Mouse (Mus musculus) urinary bladder, adult 18-20 months (tissue): ENCODE results near the gene Nxn.

Experiments used
- DNase-seq, 2 experiments: peaks; one replicate each; pipeline ENCODE4 v3.0.0; 2022; ENCODE audit warnings: low spot score in 2 of 2, mixed read lengths in 2 of 2

Nxn gene

DNA sequence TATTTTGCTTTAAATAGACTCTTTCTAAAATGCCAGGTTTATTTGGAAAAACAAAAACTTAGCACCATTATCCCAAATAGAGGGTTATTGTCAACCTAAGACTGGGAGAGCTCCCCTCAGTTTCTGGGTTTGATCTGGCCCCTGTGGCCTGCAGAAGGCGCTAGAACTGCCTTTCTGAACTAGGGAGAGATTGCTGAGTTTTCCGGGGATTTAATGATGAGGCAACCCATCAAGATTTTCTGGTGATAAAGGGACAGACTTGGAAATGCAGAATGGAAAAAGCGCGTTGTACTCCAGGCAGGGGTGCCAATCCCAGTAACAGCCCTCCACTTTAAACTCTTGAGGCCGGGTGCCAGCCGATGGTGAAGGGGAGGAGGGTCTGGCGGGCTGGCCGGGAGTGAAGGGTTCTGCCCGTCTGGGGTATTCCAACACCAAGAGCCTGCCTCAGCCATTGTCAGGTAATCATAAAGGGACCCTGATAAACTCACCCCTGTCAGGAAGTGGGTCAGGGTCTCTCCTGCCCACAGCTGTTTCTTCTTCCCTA, 100.4 kb downstream of the Nxn start:
- no peak for DNase-seq

DNA sequence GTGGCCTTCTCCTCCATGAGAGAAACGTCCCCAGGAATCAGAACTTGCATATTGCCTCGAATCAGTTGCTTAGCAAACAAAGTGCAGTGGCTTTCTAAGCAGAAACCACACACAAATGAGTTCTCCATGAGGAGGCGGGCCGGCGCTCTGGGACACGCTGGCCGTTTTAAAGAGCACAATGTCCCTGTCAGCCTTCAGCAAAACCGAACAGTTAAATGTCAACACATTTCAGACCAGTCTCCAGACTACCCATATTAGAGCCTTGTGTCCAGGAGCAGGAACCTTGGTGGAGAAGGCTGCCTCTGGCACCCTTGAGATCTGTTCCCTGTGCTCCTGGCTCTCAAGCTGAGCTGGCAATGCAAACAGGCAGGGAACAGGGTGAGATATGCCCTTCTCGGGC, 101.7 kb downstream of the Nxn start:
- DNase-seq = no peak

DNA sequence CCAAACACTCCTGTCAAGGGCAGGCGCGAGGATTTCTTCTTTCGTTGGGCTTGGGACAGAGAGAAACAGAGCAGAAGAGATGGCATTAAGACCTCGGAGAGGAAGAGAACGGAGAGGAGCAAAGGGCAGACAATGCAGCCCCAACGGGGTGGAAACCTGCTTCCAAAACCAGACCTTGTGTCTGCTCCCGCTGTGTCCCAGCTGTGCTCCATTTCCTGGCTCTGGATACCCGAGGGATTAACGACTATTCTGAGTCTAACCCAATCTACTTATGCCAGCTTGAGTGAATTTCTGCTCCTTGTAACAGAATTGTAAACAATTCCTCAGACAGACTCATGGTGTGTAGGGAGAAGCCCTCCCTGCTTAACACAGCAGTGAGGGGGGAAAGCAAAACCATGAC, 104.1 kb downstream of the Nxn start:
- no peak for DNase-seq

DNA sequence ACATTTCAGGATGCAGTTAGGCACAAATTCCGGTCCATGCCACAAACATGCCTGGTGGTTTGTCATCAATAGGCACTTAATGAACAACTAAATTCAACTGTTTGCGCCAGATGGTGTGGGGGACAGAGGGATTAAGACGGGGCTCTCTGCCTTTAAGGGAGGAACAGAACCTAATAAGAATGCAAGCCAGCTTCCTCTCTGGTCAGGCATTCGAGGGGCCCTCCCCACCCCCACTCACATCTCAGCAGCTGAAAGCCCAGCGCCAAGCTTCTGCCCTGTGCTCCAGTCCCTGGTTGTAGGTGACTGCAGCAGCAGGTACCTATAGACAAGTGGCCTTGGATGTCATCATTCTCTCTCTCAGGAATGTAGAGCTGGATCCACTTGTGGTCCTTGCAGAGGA, 104.9 kb downstream of the Nxn start:
- DNase-seq = no peak

DNA sequence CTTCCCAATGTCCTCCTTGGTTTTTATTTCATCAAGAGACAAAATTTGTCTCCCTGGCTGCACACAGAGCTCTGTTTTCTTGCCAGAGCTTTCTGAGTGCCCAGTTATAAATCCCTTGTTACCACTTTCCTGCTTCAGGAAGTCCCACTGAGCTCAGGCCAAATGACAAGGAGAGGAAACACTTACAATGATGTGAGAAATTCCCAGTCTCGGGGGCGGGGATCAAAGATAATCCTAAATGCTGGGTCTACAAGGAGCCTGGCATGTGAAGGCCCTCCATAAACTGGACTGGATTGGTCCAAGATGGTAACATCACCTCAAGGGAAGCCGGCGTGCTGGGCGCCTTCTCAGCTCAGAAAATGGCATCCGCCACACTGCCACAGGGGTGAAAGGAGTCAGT, 106.1 kb downstream of the Nxn start:
- no peak for DNase-seq

DNA sequence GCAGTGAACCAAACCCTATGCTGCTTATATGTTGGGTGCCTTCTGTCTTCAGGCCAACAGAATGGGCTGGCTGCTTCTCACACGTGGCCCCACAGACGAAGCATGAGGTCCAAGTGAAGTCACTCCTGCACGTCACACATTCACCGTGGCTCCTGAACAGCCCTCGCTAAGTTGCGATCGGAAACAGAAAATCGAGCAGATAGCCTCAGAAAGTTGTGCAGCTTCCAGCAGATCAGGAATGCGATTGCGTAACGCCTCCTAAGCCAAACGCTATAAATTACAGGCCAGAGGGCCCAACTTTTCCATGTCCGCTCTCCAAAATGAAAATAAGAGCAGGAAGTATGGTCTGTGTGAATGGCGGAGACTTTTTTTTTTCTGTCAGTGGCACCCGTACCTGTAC, 106.5 kb downstream of the Nxn start:
- peak in 1 of 2 experiments; percentile 73 for DNase-seq

DNA sequence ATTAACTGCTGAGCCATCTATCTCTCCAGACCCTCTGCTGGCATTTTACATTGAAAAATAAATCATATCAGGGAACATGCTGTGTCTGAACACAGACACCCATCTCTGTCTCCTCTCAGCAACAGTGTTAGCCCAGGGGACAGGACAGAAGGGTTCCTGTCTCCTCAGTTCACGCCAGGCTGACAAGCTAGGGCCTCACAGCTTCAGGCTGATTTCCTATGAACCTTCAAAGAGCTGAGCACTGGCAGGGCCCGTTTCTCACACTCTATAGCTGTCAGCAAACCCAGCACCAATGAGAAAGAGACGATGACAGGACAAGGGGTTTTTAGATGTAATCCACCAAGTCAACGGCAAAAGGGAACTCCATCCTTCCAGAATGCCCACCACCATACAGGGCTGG, 107.0 kb downstream of the Nxn start:
- no peak for DNase-seq

DNA sequence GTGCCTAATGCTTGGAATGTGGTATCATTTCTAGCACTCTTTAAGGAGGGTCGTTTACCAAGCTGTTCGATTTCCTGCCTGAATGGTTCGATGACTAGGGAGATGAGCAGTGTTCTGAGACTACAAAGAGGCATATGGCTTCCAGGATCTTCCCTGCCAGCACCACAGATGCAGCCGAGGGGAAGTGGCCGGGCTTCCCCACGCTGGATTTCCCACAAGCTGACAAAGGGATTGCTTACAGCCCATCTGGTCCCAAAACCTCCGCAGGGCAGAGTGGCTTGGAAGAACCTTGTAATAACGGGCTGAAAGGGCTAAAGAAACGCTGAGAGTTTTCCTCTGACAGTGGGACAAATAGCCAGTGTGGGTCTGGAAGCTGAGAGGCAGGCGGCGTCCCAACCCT, 108.6 kb downstream of the Nxn start:
- no peak for DNase-seq

DNA sequence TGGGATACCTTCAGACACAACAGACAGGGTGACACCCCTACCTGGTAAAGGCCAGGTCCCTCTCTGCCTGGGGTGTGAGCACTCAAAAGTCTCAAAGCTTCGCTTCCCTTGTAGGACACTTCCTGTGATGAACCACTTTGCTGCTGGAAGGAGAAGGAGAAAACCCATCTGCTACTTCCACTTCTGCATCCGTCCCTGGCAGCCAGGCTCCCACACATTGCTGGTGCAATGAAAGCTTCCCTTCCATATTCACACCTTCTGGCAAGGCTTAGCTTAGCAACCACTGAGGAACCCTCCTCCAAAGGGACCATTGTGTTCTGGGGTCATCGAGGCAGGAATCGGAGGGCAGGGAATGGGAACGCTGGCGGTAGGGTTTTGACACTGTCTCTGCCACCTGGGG, 110.3 kb downstream of the Nxn start:
- no peak for DNase-seq

DNA sequence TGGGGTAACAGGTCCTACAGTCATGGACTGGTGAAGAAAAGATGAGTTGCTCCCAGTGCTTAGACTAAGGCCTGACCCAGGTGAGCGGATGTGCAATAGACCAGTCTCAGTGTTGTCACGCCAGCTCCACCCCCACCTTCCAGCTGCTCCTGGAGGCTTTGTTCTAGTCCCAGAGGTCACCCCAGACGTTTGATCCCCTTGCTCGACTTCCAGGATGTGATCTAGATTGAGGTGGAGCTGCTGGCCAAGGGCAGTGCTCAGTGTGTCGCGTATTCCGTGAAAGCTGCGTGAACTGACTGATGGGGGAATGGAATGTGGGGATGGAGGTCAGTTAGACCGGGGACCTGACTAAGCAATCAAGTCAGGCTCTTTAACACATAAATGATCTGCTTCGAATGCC, 111.6 kb downstream of the Nxn start:
- DNase-seq = no peak

DNA sequence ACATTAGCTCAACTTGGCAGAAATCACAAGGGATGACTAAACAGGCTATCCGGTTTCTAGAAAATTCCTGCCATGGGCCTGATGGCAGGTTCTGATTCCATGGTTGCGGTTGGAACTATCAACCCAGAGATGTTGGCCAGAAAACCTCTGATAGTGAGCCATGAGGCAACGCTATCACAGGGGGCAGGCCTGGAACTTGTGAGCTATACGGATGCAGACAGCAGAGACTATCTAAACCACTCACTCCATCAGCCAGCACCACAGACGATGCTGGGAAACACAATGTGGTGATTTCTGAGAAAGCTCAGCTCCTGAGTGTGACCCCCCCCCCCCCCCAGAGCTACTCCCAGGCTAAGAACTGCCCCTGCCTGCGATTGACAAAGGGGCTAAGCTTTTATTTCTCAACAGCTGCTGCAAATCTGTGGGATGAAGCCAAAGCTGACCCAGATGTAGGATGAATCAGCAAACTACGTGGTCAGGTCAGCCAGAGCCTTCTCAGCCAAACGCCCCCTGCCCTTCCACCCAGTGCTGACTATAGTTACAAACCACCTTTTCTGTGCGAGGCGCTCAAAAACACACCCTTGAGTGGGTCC, 112.3 kb downstream of the Nxn start:
- no peak for DNase-seq

DNA sequence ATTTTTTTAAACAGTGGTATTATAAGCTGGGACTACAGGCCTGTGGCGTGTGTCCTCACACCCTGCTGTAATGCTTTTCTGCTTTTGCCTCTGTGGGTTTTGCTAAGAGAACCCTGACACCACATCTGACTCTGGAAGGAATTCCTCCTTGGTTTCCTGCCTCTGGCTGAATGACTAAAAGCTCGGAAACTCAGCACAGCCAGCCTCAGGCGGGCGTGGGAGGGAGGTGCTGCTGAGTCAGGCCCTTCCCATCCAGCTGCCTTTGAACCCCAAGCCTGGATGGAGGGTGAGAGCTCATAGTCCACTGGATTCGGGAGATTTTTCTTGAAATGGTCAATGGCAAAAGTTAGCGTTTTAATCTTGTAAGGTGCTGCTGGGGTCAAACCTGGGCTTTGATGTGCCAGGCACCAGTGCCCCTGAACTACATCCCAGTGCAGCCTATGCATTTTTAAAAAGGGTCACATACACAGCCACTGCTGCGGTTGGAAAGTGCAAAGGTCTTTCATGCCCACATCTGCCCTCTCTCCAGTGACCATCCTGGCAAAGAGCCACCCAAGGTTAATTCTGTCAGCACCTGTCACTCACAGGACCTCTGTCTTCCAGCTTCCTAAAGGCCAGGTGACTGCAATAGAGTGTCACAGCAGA, 113.4 kb downstream of the Nxn start:
- DNase-seq = peak in 1 of 2 experiments; percentile 61

DNA sequence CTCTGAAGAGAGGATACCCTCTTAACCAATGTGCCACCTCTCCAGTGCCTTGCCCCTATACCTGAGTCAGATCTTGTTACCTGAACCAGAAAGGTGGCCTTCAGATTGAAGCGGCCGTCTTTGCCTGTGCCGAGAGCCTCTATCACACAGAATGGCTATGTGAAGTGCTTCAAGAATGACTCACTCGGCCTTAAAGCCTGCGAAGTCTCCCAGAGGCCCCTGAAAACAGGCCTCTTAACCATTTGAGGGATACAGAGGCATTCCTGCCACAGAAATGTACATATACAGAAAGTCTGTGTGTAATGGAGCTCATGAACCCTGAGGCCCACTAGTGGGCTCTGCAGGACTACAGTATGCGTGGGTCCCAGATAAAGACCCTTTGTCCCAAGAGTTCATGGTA, 115.1 kb downstream of the Nxn start:
- no peak for DNase-seq

DNA sequence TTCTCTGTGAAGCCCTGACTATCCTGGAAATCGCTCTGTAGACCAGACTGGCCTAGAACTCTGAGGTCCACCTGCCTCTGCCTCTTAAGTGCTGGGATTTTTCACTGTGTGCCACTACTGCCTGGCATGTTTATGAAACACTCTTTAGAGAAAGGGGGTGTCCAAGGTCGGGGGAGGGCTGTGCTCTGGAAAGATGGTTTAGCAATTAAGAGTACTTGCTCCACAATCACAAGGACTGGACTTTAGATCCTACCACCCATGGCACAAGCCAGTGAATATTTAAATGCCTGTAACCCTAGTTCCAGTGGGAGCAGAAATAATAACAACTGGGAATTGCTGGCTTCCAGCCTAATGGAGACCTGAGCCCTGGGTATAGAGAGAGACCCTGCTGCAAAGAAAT, 119.0 kb downstream of the Nxn start:
- no peak for DNase-seq

DNA sequence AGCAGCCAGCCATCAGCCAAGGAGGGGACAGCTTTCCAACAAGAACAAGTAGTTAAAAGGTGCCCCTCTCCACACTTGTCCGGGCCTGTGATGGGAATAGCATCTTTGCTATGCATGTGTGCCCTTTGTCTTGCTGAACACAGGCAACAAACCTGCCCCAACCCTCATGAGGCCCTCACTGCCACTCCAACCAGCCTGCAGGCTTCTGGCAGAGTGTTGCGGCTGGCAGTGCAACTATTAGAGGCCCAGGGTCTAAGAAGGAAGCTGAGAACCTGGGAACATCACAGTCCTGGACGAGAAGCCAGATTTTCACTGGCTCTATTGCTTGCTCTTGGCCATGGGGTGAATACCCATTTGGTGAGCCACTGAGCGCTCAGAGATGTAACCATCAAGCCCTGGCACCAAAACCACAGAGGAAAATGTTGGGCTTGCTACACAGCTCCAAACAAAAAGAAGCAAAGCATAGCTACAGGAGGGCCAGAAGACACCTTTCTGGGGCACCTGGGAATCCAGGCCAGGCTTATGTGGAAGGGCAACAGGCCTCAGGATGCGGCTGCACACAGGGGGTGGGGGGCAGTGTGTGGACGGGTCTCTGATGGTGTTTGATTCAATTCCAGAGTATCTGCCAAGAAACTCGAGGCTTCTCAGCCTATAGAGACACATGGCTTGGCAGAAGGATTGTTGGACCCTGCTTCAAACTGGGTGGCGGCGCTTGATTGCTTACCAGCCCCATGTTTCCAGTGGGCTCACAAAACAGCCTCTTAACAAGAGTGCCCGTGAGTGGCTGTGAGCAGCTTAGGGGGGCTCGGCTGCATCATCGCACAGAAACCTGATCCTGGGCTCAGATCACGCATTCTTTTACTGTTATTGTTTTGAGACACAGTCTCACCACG, 119.7 kb downstream of the Nxn start:
- no peak for DNase-seq

DNA sequence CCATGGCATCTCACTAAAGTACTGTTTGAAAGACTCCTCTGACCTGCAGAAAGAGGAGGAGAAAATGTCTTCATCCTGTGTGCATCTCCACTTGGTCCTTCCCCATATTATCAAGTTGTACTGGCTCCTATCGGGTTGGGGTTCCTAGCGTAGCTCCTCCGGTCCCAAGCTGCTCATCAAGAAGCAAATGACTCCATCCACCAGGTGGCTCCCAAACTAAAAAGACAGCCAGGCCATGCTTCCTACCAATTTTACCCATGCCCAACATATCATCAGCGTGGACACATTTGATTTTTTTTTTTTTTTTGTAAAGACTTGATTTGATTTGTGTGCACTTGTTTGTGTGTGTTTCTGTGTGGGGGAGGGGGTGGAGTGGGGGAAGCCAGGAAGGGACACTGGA, 126.5 kb downstream of the Nxn start:
- no peak for DNase-seq

DNA sequence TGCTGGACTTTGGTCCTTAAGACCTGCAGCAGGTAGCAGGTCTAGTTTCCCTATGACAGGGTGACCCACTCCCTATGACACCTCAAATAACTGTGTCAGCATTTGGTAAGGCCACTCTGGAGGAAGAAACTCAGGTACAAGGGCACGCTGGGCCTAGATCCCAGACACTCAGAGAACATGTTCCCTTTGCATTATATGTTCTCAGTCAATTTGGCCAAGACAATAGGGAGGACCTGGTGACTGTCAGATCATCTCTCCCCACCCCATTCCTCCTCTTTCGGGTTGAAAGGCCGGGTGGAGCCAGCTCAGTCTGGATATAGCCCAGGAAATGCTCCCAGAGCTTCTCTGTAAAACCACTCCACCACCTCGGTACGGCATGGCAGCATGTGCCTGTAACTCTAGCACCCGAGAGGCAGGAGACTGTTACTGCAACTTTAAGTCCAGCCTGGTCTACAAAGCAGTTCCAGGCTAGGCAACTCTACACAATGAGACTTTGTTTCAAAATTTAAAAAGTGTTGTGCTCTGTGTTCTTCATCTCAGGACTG, 130.3 kb downstream of the Nxn start:
- no peak for DNase-seq

DNA sequence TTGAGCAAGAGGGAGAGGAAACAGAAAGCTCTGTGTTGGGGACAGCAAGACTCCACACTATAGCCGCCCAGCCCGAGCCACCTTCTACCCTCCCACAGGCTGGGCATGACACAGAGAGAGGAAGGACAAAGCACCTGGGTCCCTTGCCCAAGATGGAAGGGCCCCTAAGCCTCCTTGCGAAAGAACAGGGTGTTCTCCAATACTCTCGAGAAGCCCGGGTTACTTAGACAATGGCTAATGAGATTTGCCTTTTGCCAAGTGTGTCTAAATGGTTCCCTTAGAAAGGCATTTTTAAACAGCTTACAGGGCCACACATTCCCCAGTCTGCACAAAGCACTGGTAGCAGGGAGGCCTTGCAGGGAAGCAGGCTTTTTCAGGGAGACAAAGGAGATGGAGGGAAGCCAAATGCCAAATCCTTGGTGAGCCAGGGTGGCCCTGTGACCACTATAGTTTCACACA, 130.9 kb downstream of the Nxn start:
- DNase-seq = no peak

DNA sequence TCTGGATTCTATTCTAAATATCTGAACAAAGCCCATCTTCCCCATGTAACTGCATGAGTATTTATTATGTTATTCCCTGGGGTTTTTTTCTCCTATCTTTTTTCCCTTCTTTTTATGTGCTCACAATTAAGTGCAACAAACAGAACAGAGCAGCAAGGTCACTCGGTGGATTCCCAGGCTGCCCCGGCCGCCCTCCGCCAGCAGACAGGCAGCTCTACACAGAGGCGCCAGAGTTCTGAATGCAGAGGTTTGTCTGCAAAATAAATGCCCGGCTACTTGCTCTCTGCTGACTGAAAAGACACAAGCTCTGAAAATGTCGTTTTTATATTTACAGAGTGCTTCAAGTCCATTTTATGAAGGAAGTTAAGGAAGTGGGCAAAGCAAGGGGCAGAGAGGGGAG, 131.4 kb downstream of the Nxn start:
- DNase-seq = no peak

DNA sequence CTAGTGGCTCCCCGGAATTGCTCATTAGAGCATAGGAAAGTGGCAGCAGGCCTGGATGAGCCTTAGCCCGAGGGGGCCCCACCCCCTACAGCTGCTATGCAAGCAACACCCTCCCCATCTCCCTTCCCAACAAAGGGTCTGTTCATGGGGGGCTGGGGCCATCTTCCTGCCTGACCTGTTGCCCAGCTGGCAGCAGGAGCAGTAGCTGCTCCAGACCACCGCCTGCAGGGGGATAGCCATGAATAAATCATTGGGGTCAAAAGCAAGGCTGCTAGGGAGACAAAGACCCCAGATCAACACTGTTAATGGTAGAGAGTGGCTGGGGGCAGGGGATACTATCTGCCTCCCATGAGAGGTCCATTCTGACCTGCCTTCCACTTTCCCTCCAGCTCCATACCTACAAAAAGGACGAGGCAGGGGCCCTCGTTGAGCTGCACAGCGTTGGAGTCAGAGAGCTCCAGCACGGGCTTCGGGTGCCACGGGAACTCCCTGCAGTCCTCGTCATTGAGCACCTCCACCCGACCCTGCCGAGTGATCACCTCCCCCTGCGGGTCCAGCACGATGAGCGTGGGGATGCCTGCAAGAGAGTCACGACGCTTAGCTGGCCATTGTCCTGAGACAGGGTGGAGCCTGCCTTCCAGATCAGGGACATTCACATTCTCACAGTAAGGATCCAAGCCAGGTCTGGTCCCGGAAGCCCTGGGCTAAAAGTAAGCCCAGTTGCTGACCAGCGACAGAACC, 136.2 kb downstream of the Nxn start:
- no peak for DNase-seq

DNA sequence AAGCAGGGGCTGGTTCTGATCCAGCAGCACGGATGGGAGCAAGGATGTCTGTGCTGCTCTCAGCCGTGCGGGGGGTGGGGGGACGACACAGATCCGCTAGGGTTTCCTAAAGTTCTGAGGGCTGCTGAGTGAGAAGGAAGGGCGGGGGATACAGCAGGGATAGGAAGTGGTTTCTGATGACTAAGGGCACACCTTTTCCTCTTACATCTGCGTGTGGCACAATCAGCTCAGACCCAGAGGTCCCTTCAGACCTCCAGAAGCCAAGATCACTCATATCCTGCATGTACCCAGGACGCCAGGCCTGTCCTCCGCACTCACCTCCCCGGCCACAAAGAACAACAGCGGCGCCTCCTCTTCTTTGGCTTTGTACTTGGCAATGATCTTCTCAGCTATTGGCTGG, 137.7 kb downstream of the Nxn start:
- DNase-seq = no peak
